ENCODE assay signal across 8 mouse cellular contexts in genomic region chr8:104564633-104565456, GRCm38 (mm10). TPM values are rescaled to one million over a fixed set of nuclear protein-coding genes. Genes with fewer than 3 reads are reported as not detected.
A peak's percentile ranks its signal among the peaks of the same experiment; 100 is the strongest.
DNase-seq lines count a peak whose midpoint lies in the region; ATAC-seq lines count a peak whose summit lies in the region.

No protein-coding gene starts in this region.

- ATAC-seq in inflammation-experienced regulatory T-cells, adult 6 months, result peak; percentile 99
- ATAC-seq in megakaryocyte-erythroid progenitor cell, adult 5-6 weeks (replicated peaks; ENCODE audit: low FRiP score, low TSS enrichment, poor library complexity, severe bottlenecking), result peak; percentile 95

- intact Hi-C loops in gastrocnemius, postnatal 14 days (cut with DNase I; ENCODE audit: low total_unique reads), result loop anchor here (5.0 to 10.0 kb wide), 2 partner anchors 33 to 220 kb away; partner anchors contain the start of genes Car7 and Nae1
- intact Hi-C loops in left cerebral cortex, postnatal 10 days (cut with DNase I), result loop anchor here (5.0 kb wide), 1 partner anchor 218 kb away; no protein-coding TSS in a partner anchor

- DNase-seq in adrenal gland, adult 18-20 months (ENCODE audit: low spot score in 2 of 2), result peak; percentile 71 to 82
- peak; percentile 93 for DNase-seq in embryo, embryonic 10.5 days (ENCODE audit: low spot score)
- DNase-seq in gastrocnemius, postnatal 14 days, result peak; percentile 84
- DNase-seq in left cerebral cortex, postnatal 10 days (ENCODE audit: extremely low spot score in 1 of 2, low spot score in 2 of 2), result peak; percentile 78 to 89
- peak; percentile 89 for DNase-seq in right cerebral cortex, postnatal 14 days
- DNase-seq in urinary bladder, postnatal 36 days (ENCODE audit: low spot score in 2 of 2), result peak; percentile 58 to 81

RNA-seq across cellular contexts. Expression of gene Pdp2, which starts 26.4 kb away (rescaled TPM):
- total RNA-seq in adrenal gland, adult 18-20 months (2021), result 10 to 100 TPM; 34.8 to 34.9 TPM
- 1 to 10 TPM; 3.9 to 4.7 TPM for total RNA-seq in gastrocnemius, postnatal 14 days (2021)
- 10 to 100 TPM; 13.9 to 19.6 (median 17.5) TPM for polyA plus RNA-seq in inflammation-experienced regulatory T-cells, adult 6 months (2017; shearing (Covaris generic))
- 10 to 100 TPM; 10.1 to 10.4 TPM for total RNA-seq in left cerebral cortex, postnatal 10 days (2021)
- 8.6 and 9.5 TPM in 2 replicates for total RNA-seq in megakaryocyte-erythroid progenitor cell, adult 5-6 weeks (2014; fragmentation: Nextera tagmentation)
- 10.2 and 10.4 TPM in 2 replicates for total RNA-seq in megakaryocyte-erythroid progenitor cell, adult 5-6 weeks (2017)

RNA-seq across cellular contexts. Expression of gene Car7, which starts 30.4 kb away (rescaled TPM):
- total RNA-seq in adrenal gland, adult 18-20 months (2021), result 1 to 10 TPM; 1.6 to 3.1 TPM
- 1 to 10 TPM; 1.0 to 1.1 TPM for total RNA-seq in gastrocnemius, postnatal 14 days (2021)
- polyA plus RNA-seq in inflammation-experienced regulatory T-cells, adult 6 months (2017; shearing (Covaris generic)), result 1 to 10 TPM; 3.3 to 5.5 (median 5.3) TPM
- total RNA-seq in left cerebral cortex, postnatal 10 days (2021), result 10 to 100 TPM; 17.0 to 18.6 TPM
- 1.8 TPM in 1 of 2 replicates, not detected in the other for total RNA-seq in megakaryocyte-erythroid progenitor cell, adult 5-6 weeks (2014; fragmentation: Nextera tagmentation)
- 3.6 TPM in 1 of 2 replicates, not detected in the other for total RNA-seq in megakaryocyte-erythroid progenitor cell, adult 5-6 weeks (2017)

RNA-seq across cellular contexts. Expression of gene Nae1, which starts 30.4 kb away (rescaled TPM):
- total RNA-seq in adrenal gland, adult 18-20 months (2021), result 10 to 100 TPM; 31.2 to 38.1 TPM
- 10 to 100 TPM; 20.4 to 24.5 TPM for total RNA-seq in gastrocnemius, postnatal 14 days (2021)
- 100 to 1,000 TPM in 1 of 3 experiments, 10 to 100 TPM in 2; 80.0 to 101 (median 91.5) TPM for polyA plus RNA-seq in inflammation-experienced regulatory T-cells, adult 6 months (2017; shearing (Covaris generic))
- total RNA-seq in left cerebral cortex, postnatal 10 days (2021), result 10 to 100 TPM; 48.8 to 50.7 TPM
- total RNA-seq in megakaryocyte-erythroid progenitor cell, adult 5-6 weeks (2014; fragmentation: Nextera tagmentation), result 83.2 and 84.8 TPM in 2 replicates
- total RNA-seq in megakaryocyte-erythroid progenitor cell, adult 5-6 weeks (2017), result 172 and 193 TPM in 2 replicates

RNA-seq across cellular contexts. Expression of gene Terb1, which starts 55.1 kb away (rescaled TPM):
- total RNA-seq in adrenal gland, adult 18-20 months (2021), result under 1 TPM in 1 of 2 experiments, not detected in 1; 0.19 TPM
- under 1 TPM in 1 of 2 experiments, not detected in 1; 0.06 TPM for total RNA-seq in gastrocnemius, postnatal 14 days (2021)
- polyA plus RNA-seq in inflammation-experienced regulatory T-cells, adult 6 months (2017; shearing (Covaris generic)), result not detected
- 1 to 10 TPM in 1 of 2 experiments, under 1 TPM in 1; 0.93 to 1.2 TPM for total RNA-seq in left cerebral cortex, postnatal 10 days (2021)
- total RNA-seq in megakaryocyte-erythroid progenitor cell, adult 5-6 weeks (2014; fragmentation: Nextera tagmentation), result not detected in 2 replicates
- total RNA-seq in megakaryocyte-erythroid progenitor cell, adult 5-6 weeks (2017), result not detected in 2 replicates

RNA-seq across cellular contexts. Expression of gene Cdh16, which starts 59.4 kb away (rescaled TPM):
- total RNA-seq in adrenal gland, adult 18-20 months (2021), result under 1 TPM in 1 of 2 experiments, not detected in 1; 0.86 TPM
- not detected for total RNA-seq in gastrocnemius, postnatal 14 days (2021)
- not detected for polyA plus RNA-seq in inflammation-experienced regulatory T-cells, adult 6 months (2017; shearing (Covaris generic))
- not detected for total RNA-seq in left cerebral cortex, postnatal 10 days (2021)
- total RNA-seq in megakaryocyte-erythroid progenitor cell, adult 5-6 weeks (2014; fragmentation: Nextera tagmentation), result not detected in 2 replicates
- total RNA-seq in megakaryocyte-erythroid progenitor cell, adult 5-6 weeks (2017), result not detected in 2 replicates

Comparison
In these comparisons a context has a peak if more than half of its experiments do, and no peak if none do; other contexts are left out.
1. Peak in every context shown above with its lines: DNase-seq and ATAC-seq.